27 mouse cellular contexts compared by ENCODE assay signal in genomic region chr5:104402651-104403050, GRCm38 (mm10). TPM values are rescaled to one million over a fixed set of nuclear protein-coding genes. Genes with fewer than 3 reads are reported as not detected.
DNase-seq lines count a peak whose midpoint lies in the region; ATAC-seq and TF ChIP-seq lines count a peak whose summit lies in the region.
"Had no signal": no experiment of that assay in that cellular context is flagged by ENCODE, and none has a peak within 500 bp of the region (broad histone marks: within the 10 kb centered on the region; RNA-seq: fewer than 3 reads in every experiment).

No protein-coding gene starts in this region.

- no peak for ATAC-seq in lung, embryonic 14.5 days (ENCODE audit: insufficient read depth)
- ATAC-seq: activated CD4-positive, CD25-positive, alpha-beta regulatory T cell, adult 4 months; forebrain, embryonic 15.5 days had no signal

- H3K9ac ChIP-seq in lung, embryonic 14.5 days = no peak overlapping the region
- H3K9ac ChIP-seq: embryonic facial prominence, embryonic 13.5 days; forebrain, embryonic 12.5 days; forebrain, embryonic 15.5 days; heart, embryonic 12.5 days; heart, embryonic 15.5 days; hindbrain, embryonic 13.5 days had no signal

- no peaks in the 10 kb centered on the region for H3K4me1 ChIP-seq in lung, embryonic 14.5 days (ENCODE audit: insufficient read depth)

- no peaks in the 10 kb centered on the region for H3K27me3 ChIP-seq in lung, embryonic 14.5 days (ENCODE audit: insufficient read depth, low read length)
- H3K27me3 ChIP-seq: embryonic facial prominence, embryonic 13.5 days; forebrain, embryonic 12.5 days; forebrain, embryonic 15.5 days; heart, embryonic 12.5 days; heart, embryonic 15.5 days; hindbrain, embryonic 13.5 days had no signal

- no peaks in the 10 kb centered on the region for H3K9me3 ChIP-seq in lung, embryonic 14.5 days (ENCODE audit: low read depth, low read length)
- H3K9me3 ChIP-seq: embryonic facial prominence, embryonic 10.5 days; embryonic facial prominence, embryonic 13.5 days; forebrain, embryonic 12.5 days; forebrain, embryonic 15.5 days; heart, embryonic 12.5 days; heart, embryonic 15.5 days; hindbrain, embryonic 10.5 days; hindbrain, embryonic 13.5 days had no signal

- DNase-seq in layer of hippocampus, adult 2 months (ENCODE audit: low spot score in 2 of 2) = no peak
- DNase-seq in layer of hippocampus, postnatal 10 days (ENCODE audit: low spot score in 2 of 2) = no peak
- DNase-seq in lung, embryonic 14.5 days = peak; percentile 23
- no peak for DNase-seq in lung, postnatal 14 days
- peak; percentile 14 for DNase-seq in lung, postnatal 25 days (ENCODE audit: low spot score)
- DNase-seq in lung, postnatal 4 days = no peak
- DNase-seq: adrenal gland, adult 8-10 months; adrenal gland, postnatal 25 days; cerebellum, adult 11-12 months; cerebellum, adult 8-10 months; cerebellum, postnatal 10 days; cerebellum, postnatal 36 days; embryo, embryonic 11 days; gastrocnemius, postnatal 25 days; heart, adult 18-20 months; heart, postnatal 10 days; heart, postnatal 36 days had no signal

- no peak overlapping the region for H3K4me3 ChIP-seq in layer of hippocampus, adult 2 months
- no peak overlapping the region for H3K4me3 ChIP-seq in lung, embryonic 14.5 days (ENCODE audit: low read depth, low read length)
- H3K4me3 ChIP-seq: embryonic facial prominence, embryonic 10.5 days; embryonic facial prominence, embryonic 13.5 days; erythroblast, embryonic 14.5 days; forebrain, embryonic 12.5 days; forebrain, embryonic 15.5 days; heart, embryonic 12.5 days; heart, embryonic 15.5 days; hindbrain, embryonic 10.5 days; hindbrain, embryonic 13.5 days had no signal

- no peak for TF ChIP-seq CTCF in layer of hippocampus, adult 2 months (conservative IDR thresholded peaks at IDR 0.05)
- TF ChIP-seq CTCF in lung, embryonic 14.5 days (IDR thresholded peaks at IDR 0.05; ENCODE audit: low read depth) = no peak

- peak overlapping the region; percentile 46; the same call in 1 of the 2 replicates for H3K27ac ChIP-seq in layer of hippocampus, adult 2 months
- H3K27ac ChIP-seq in lung, embryonic 14.5 days (ENCODE audit: low read depth) = no peak overlapping the region
- H3K27ac ChIP-seq: embryonic facial prominence, embryonic 13.5 days; forebrain, embryonic 12.5 days; forebrain, embryonic 15.5 days; heart, embryonic 15.5 days; hindbrain, embryonic 13.5 days had no signal

- WGBS in lung, embryonic 14.5 days = 35% methylated on average over 3 of the region's 3 CpGs

- no peaks in the 10 kb centered on the region for H3K36me3 ChIP-seq in lung, embryonic 14.5 days (ENCODE audit: insufficient read depth)
- H3K36me3 ChIP-seq: embryonic facial prominence, embryonic 10.5 days; embryonic facial prominence, embryonic 13.5 days; forebrain, embryonic 12.5 days; forebrain, embryonic 15.5 days; heart, embryonic 12.5 days; heart, embryonic 15.5 days; hindbrain, embryonic 10.5 days; hindbrain, embryonic 13.5 days had no signal

- H3K4me2 ChIP-seq in lung, embryonic 14.5 days = no peak overlapping the region
- H3K4me2 ChIP-seq: embryonic facial prominence, embryonic 13.5 days; forebrain, embryonic 12.5 days; forebrain, embryonic 15.5 days; heart, embryonic 12.5 days; heart, embryonic 15.5 days; hindbrain, embryonic 13.5 days had no signal

RNA-seq across cellular contexts. Expression of gene Spp1, which starts 32.3 kb away (rescaled TPM):
- total RNA-seq in layer of hippocampus, adult 2 months (2021) = 1 to 10 TPM; 3.7 to 3.8 TPM
- total RNA-seq in layer of hippocampus, postnatal 10 days (2021) = 1 to 10 TPM; 3.3 to 3.5 TPM
- 6.6 and 7.4 TPM in 2 replicates for polyA plus RNA-seq in lung, embryonic 14.5 days (2014; fragmentation: Nextera tagmentation; extraction: Ambion mirVana)
- polyA plus RNA-seq: erythroblast, embryonic 14.5 days had no signal

RNA-seq across cellular contexts. Expression of gene Pkd2, which starts 56.6 kb away (rescaled TPM):
- total RNA-seq in layer of hippocampus, adult 2 months (2021) = 10 to 100 TPM; 33.2 to 38.8 TPM
- 10 to 100 TPM; 29.8 to 32.3 TPM for total RNA-seq in layer of hippocampus, postnatal 10 days (2021)
- 22.0 and 23.9 TPM in 2 replicates for polyA plus RNA-seq in lung, embryonic 14.5 days (2014; fragmentation: Nextera tagmentation; extraction: Ambion mirVana)
- polyA plus RNA-seq: erythroblast, embryonic 14.5 days had no signal

Comparison
In these comparisons a context has a peak if more than half of its experiments do, and no peak if none do; other contexts are left out.
1. DNase-seq: peak in lung, embryonic 14.5 days (single experiment) and lung, postnatal 25 days (single experiment); none in layer of hippocampus, adult 2 months (0 of 2), layer of hippocampus, postnatal 10 days (0 of 2), lung, postnatal 14 days (single experiment) and lung, postnatal 4 days (0 of 2).